Mouse (Mus musculus): ENCODE measurements around the gene Gpr18.

- no peak for TF ChIP-seq CTCF (IDR thresholded peaks at IDR 0.05; ENCODE audit: insufficient read depth, low read length)
- TF ChIP-seq POLR2A (IDR thresholded peaks at IDR 0.05; ENCODE audit: borderline replicate concordance, extremely low read depth, low read depth, low read length), result no peak
Measured at GRCm38 (mm10) chr14:121960531-121960930, 45.0 kb upstream of the Gpr18 start.
